Mouse (Mus musculus) erythroblast, embryonic 14.5 days (primary cell): Measurements from ENCODE around the gene Tradd.

ENCODE experiments used
- GATA1 ChIP-seq: IDR thresholded peaks from 2 replicates; pipeline ENCODE4 v1.6.1; 2012; ENCODE audit warnings: low read length, inconsistent platforms, mixed read lengths
- TAL1 ChIP-seq: IDR thresholded peaks from 3 replicates; pipeline ENCODE4 v1.6.1; 2012; ENCODE audit warnings: low read length, inconsistent platforms, mixed read lengths

- no peak for TF ChIP-seq GATA1
- TF ChIP-seq TAL1: no peak
Observed at GRCm38 (mm10) chr8:105251954-105252353, 12.5 kb downstream of the Tradd start.
